Mouse (Mus musculus): ENCODE data around the gene Cnn1. TPM values are rescaled to one million over a fixed set of nuclear protein-coding genes. Genes with fewer than 3 reads are reported as not detected.
"Not testable (repeated sequence)": the region's sequence is repeated elsewhere in the genome, so short reads cannot be mapped to it uniquely, and the experiment has no call there.

Gene Cnn1
- polyA plus RNA-seq, 1 experiment from 2014 or later = 1,082 TPM

GRCm38 (mm10) chr9:22067195-22067594 lies 31.8 kb upstream of the Cnn1 start:
- 82% methylated on average over 5 of the region's 5 CpGs for WGBS
- H3K27me3 ChIP-seq (ENCODE audit: control insufficient read depth, insufficient read depth, low read length) = no peaks in the 10 kb centered on the region
- no peaks in the 10 kb centered on the region for H3K9me3 ChIP-seq (ENCODE audit: control insufficient read depth, low read length)
- no peaks in the 10 kb centered on the region for H3K4me1 ChIP-seq (replicated peaks; ENCODE audit: control insufficient read depth, insufficient read depth)
- H3K4me3 ChIP-seq (ENCODE audit: low read depth, low read length) = no peak overlapping the region
- TF ChIP-seq EP300 (optimal IDR thresholded peaks at IDR 0.05) (no peak), CTCF (IDR thresholded peaks at IDR 0.05; ENCODE audit: low read depth) (no peak)
- peaks cover 21% of the 10 kb centered on the region for H3K36me3 ChIP-seq (ENCODE audit: control insufficient read depth, insufficient read depth, low read length)
- H3K9ac ChIP-seq (ENCODE audit: low read length) = no peak overlapping the region
- no peak overlapping the region for H3K27ac ChIP-seq (replicated peaks)
- DNase-seq (ENCODE audit: low spot score) = no peak
- no peak for ATAC-seq (ENCODE audit: low FRiP score, low TSS enrichment)
- H3K4me2 ChIP-seq (replicated peaks; ENCODE audit: low read depth) = no peak overlapping the region

GRCm38 (mm10) chr9:22069881-22070553 lies 29.0 kb upstream of the Cnn1 start:
- TF ChIP-seq EP300 (optimal IDR thresholded peaks at IDR 0.05) = no peak
- TF ChIP-seq CTCF (IDR thresholded peaks at IDR 0.05; ENCODE audit: low read depth) = 0 out of 2 replicates have a peak, but pooled peaks have one; percentile 6
- Histone ChIP-seq H3K9me3 (ENCODE audit: control insufficient read depth, low read length) (no peaks in the 10 kb centered on the region), H3K4me2 (replicated peaks; ENCODE audit: low read depth) (peak overlapping the region; percentile 58), H3K27ac (replicated peaks) (peak overlapping the region; percentile 99), H3K4me3 (ENCODE audit: low read depth, low read length) (peak overlapping the region; percentile 86), H3K9ac (ENCODE audit: low read length) (peak overlapping the region; percentile 47), H3K27me3 (ENCODE audit: control insufficient read depth, insufficient read depth, low read length) (no peaks in the 10 kb centered on the region), H3K4me1 (replicated peaks; ENCODE audit: control insufficient read depth, insufficient read depth) (no peaks in the 10 kb centered on the region), H3K36me3 (ENCODE audit: control insufficient read depth, insufficient read depth, low read length) (peaks cover 16% of the 10 kb centered on the region)
- no peak; the same call in 1 of the 2 replicates for ATAC-seq (ENCODE audit: low FRiP score, low TSS enrichment)
- no peak for DNase-seq (ENCODE audit: low spot score)
- 58% methylated on average over 4 of the region's 4 CpGs for WGBS

- H3K9me3 ChIP-seq (ENCODE audit: control insufficient read depth, low read length) = no peaks in the 10 kb centered on the region
- peak; percentile 98 for ATAC-seq (ENCODE audit: low FRiP score, low TSS enrichment)
- H3K36me3 ChIP-seq (ENCODE audit: control insufficient read depth, insufficient read depth, low read length) = peaks cover 9% of the 10 kb centered on the region
- peak; percentile 99 for DNase-seq (ENCODE audit: low spot score)
- peak within 1 kb of the TSS; percentile 86 for H3K4me3 ChIP-seq (ENCODE audit: low read depth, low read length)
- H3K9ac ChIP-seq (ENCODE audit: low read length) = peak within 1 kb of the TSS; percentile 94
- H3K27ac ChIP-seq (replicated peaks) = peak within 1 kb of the TSS; percentile 99
- no peaks in the 10 kb centered on the region for H3K27me3 ChIP-seq (ENCODE audit: control insufficient read depth, insufficient read depth, low read length)
- under 1% methylated on average over 57 of the region's 87 CpGs for WGBS
- H3K4me1 ChIP-seq (replicated peaks; ENCODE audit: control insufficient read depth, insufficient read depth) = no peaks in the 10 kb centered on the region
- peak within 1 kb of the TSS; percentile 58 for H3K4me2 ChIP-seq (replicated peaks; ENCODE audit: low read depth)
- TF ChIP-seq EP300 (optimal IDR thresholded peaks at IDR 0.05) (no peak), CTCF (IDR thresholded peaks at IDR 0.05; ENCODE audit: low read depth) (peak; percentile 59)
Observed at GRCm38 (mm10) chr9:22070791-22071573, 28.0 kb upstream of the Cnn1 start, which contains the start of the genes Gm49318 and Zfp653. TSS of gene Gm49318 (minus strand) at chr9:22071259. TSS of gene Zfp653 (minus strand) at chr9:22071376.

- Histone ChIP-seq H3K4me3 (ENCODE audit: low read depth, low read length) (no peak overlapping the region), H3K4me1 (replicated peaks; ENCODE audit: control insufficient read depth, insufficient read depth) (no peaks in the 10 kb centered on the region), H3K27ac (replicated peaks) (no peak overlapping the region), H3K36me3 (ENCODE audit: control insufficient read depth, insufficient read depth, low read length) (peaks cover 3% of the 10 kb centered on the region; the same call in 1 of the 2 replicates), H3K27me3 (ENCODE audit: control insufficient read depth, insufficient read depth, low read length) (no peaks in the 10 kb centered on the region), H3K9me3 (ENCODE audit: control insufficient read depth, low read length) (no peaks in the 10 kb centered on the region), H3K9ac (ENCODE audit: low read length) (no peak overlapping the region), H3K4me2 (replicated peaks; ENCODE audit: low read depth) (no peak overlapping the region)
- TF ChIP-seq CTCF (IDR thresholded peaks at IDR 0.05; ENCODE audit: low read depth) = no peak
- no peak for TF ChIP-seq EP300 (optimal IDR thresholded peaks at IDR 0.05)
- ATAC-seq (ENCODE audit: low FRiP score, low TSS enrichment) (no peak), DNase-seq (ENCODE audit: low spot score) (no peak)
- 94% methylated on average over 4 of the region's 4 CpGs for WGBS
Observed at GRCm38 (mm10) chr9:22072276-22072675, 26.7 kb upstream of the Cnn1 start.

- not testable (repeated sequence) for H3K9ac ChIP-seq (ENCODE audit: low read length); ATAC-seq (ENCODE audit: low FRiP score, low TSS enrichment)
- 76% methylated on average over 5 of the region's 5 CpGs for WGBS
Observed at GRCm38 (mm10) chr9:22075778-22076177, 23.2 kb upstream of the Cnn1 start.

GRCm38 (mm10) chr9:22076223-22076622 lies 22.8 kb upstream of the Cnn1 start:
- H3K9me3 ChIP-seq (ENCODE audit: control insufficient read depth, low read length) = no peaks in the 10 kb centered on the region
- no peak for TF ChIP-seq CTCF (IDR thresholded peaks at IDR 0.05; ENCODE audit: low read depth)
- no peak for TF ChIP-seq EP300 (optimal IDR thresholded peaks at IDR 0.05)
- ATAC-seq (ENCODE audit: low FRiP score, low TSS enrichment) (no peak), DNase-seq (ENCODE audit: low spot score) (no peak)
- H3K27me3 ChIP-seq (ENCODE audit: control insufficient read depth, insufficient read depth, low read length) = no peaks in the 10 kb centered on the region
- H3K36me3 ChIP-seq (ENCODE audit: control insufficient read depth, insufficient read depth, low read length) = peaks cover 6% of the 10 kb centered on the region; the same call in 1 of the 2 replicates
- H3K9ac ChIP-seq (ENCODE audit: low read length) = no peak overlapping the region
- H3K4me1 ChIP-seq (replicated peaks; ENCODE audit: control insufficient read depth, insufficient read depth) = no peaks in the 10 kb centered on the region
- H3K4me2 ChIP-seq (replicated peaks; ENCODE audit: low read depth) = no peak overlapping the region
- no peak overlapping the region for H3K27ac ChIP-seq (replicated peaks)
- no peak overlapping the region for H3K4me3 ChIP-seq (ENCODE audit: low read depth, low read length)
- WGBS = 92% methylated on average over 23 of the region's 23 CpGs

More at GRCm38 (mm10) chr9:22075778-22076177, 23.2 kb upstream of the Cnn1 start:
- not testable (repeated sequence) for H3K27ac ChIP-seq (replicated peaks); H3K36me3 ChIP-seq (ENCODE audit: control insufficient read depth, insufficient read depth, low read length); H3K4me2 ChIP-seq (replicated peaks; ENCODE audit: low read depth); H3K9me3 ChIP-seq (ENCODE audit: control insufficient read depth, low read length); H3K4me1 ChIP-seq (replicated peaks; ENCODE audit: control insufficient read depth, insufficient read depth); H3K4me3 ChIP-seq (ENCODE audit: low read depth, low read length); DNase-seq (ENCODE audit: low spot score); H3K27me3 ChIP-seq (ENCODE audit: control insufficient read depth, insufficient read depth, low read length)
